Mouse (Mus musculus) liver, adult (tissue): ENCODE data around the gene Afmid.

ENCODE experiments used
- GATA4 ChIP-seq: IDR thresholded peaks from 2 replicates; pipeline ENCODE4 v1.6.1; 2014; ENCODE audit warnings: mild to moderate bottlenecking, low read length; ENCODE audit not compliant: insufficient replicate concordance

The Afmid gene

GRCm38 (mm10) chr11:117848985-117849671 is 23.4 kb downstream of the Afmid start, which contains the start of gene Birc5:
Gene Birc5, plus strand, starts transcription at chr11:117849251.
- no peak; the same call in 1 of the 2 replicates for TF ChIP-seq GATA4

GRCm38 (mm10) chr11:117852875-117853274 is 27.2 kb downstream of the Afmid start:
- TF ChIP-seq GATA4, result no peak

- TF ChIP-seq GATA4, result no peak
Measured at GRCm38 (mm10) chr11:117854241-117854640, 28.5 kb downstream of the Afmid start.

- TF ChIP-seq GATA4, result no peak
Measured at GRCm38 (mm10) chr11:117855360-117855759, 29.6 kb downstream of the Afmid start.

GRCm38 (mm10) chr11:117855975-117856374 is 30.3 kb downstream of the Afmid start:
- no peak for TF ChIP-seq GATA4

- no peak for TF ChIP-seq GATA4
Measured at GRCm38 (mm10) chr11:117857462-117857861, 31.7 kb downstream of the Afmid start.

GRCm38 (mm10) chr11:117858392-117858791 is 32.7 kb downstream of the Afmid start:
- no peak for TF ChIP-seq GATA4

- no peak for TF ChIP-seq GATA4
Measured at GRCm38 (mm10) chr11:117860601-117861000, 34.9 kb downstream of the Afmid start, which contains the start of gene Tmem235. Gene Tmem235, plus strand, starts transcription at chr11:117860752.

- TF ChIP-seq GATA4, result no peak
Measured at GRCm38 (mm10) chr11:117863174-117863856, 37.6 kb downstream of the Afmid start.

- TF ChIP-seq GATA4, result no peak
Measured at GRCm38 (mm10) chr11:117864805-117865204, 39.1 kb downstream of the Afmid start.

GRCm38 (mm10) chr11:117865988-117866387 is 40.3 kb downstream of the Afmid start:
- no peak for TF ChIP-seq GATA4

GRCm38 (mm10) chr11:117870688-117871365 is 45.1 kb downstream of the Afmid start:
- no peak for TF ChIP-seq GATA4

- TF ChIP-seq GATA4, result no peak
Measured at GRCm38 (mm10) chr11:117871376-117871775, 45.7 kb downstream of the Afmid start.

- TF ChIP-seq GATA4, result no peak
Measured at GRCm38 (mm10) chr11:117871911-117872584, 46.3 kb downstream of the Afmid start.
